Mouse (Mus musculus): ENCODE measurements around the gene Mlec.
"Not testable (repeated sequence)": the region's sequence is repeated elsewhere in the genome, so short reads cannot be mapped to it uniquely, and the experiment has no call there.

GRCm38 (mm10) chr5:115103253-115103652, 54.7 kb downstream of the Mlec start:
- not testable (repeated sequence) for TF ChIP-seq EP300, CTCF (IDR thresholded peaks at IDR 0.05)

Measured in lung, postnatal 0 days (tissue).